Mouse (Mus musculus) heart, postnatal 0 days (tissue): ENCODE measurements around the gene Nxph4.

ENCODE experiments used
- CTCF ChIP-seq: IDR thresholded peaks from 2 replicates; pipeline ENCODE4 v1.5.1; 2016; ENCODE audit warnings: antibody characterized with exemption, control low read depth, low read depth
- EP300 ChIP-seq: IDR thresholded peaks from 2 replicates; pipeline ENCODE4 v1.6.1; 2016; ENCODE audit warnings: antibody characterized with exemption, low read depth

GRCm38 (mm10) chr10:127531548-127531947, 2.8 kb downstream of the Nxph4 start:
- no peak for TF ChIP-seq CTCF
- TF ChIP-seq EP300, result no peak
